Mouse (Mus musculus) ovary, postnatal 10 days (tissue): ENCODE measurements at regions not wholly inside any gene's neighbourhood (a gene's known extent, or its start where the extent isn't known, plus 50 kb on each side); places are given as distances from the start of the nearest gene placed in this dataset.

Source experiments
- DNase-seq: peaks from one replicate; pipeline ENCODE4 v3.0.0; 2022; ENCODE audit warnings: low spot score

GRCm38 (mm10) chr14:78372102-78372501 is 64.3 kb upstream of the Tnfsf11 start:
- DNase-seq, result no peak

GRCm38 (mm10) chr14:78368881-78369280 is 61.0 kb upstream of the Tnfsf11 start:
- DNase-seq, result no peak

- DNase-seq, result no peak
Observed at GRCm38 (mm10) chr14:78364822-78365221, 57.0 kb upstream of the Tnfsf11 start.

GRCm38 (mm10) chr14:78363123-78363522 is 55.3 kb upstream of the Tnfsf11 start:
- no peak for DNase-seq
